Mouse (Mus musculus): ENCODE results near the gene Bub1b. TPM values are rescaled to one million over a fixed set of nuclear protein-coding genes. Genes with fewer than 3 reads are reported as not detected.
"Not testable (repeated sequence)": the region's sequence is repeated elsewhere in the genome, so short reads cannot be mapped to it uniquely, and the experiment has no call there.

Gene Bub1b
- total RNA-seq, 2 experiments from 2014 or later, result 1.3 to 2.5 TPM

DNA sequence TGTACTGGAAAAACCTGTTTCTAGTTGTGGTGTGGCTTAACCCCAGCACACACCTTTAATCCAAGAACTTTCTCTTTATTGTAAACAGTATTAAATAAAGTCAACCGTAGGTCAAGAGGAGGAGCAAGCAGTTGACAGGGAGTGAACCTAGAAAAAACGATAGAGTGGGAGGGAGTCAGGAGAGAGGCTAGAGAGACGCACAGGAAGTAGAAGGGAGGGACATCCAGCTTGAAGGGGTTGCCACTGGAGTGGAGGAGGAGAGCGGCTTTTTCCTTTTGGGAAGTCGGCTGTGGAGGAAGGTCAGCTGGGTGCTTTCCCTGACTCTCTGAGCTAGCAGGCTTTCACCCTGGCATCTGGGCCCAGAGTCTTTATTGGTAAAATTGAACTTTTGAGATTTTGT lies 9.0 kb downstream of the Bub1b start:
- no peak for DNase-seq (ENCODE audit: low spot score in 2 of 2)

DNA sequence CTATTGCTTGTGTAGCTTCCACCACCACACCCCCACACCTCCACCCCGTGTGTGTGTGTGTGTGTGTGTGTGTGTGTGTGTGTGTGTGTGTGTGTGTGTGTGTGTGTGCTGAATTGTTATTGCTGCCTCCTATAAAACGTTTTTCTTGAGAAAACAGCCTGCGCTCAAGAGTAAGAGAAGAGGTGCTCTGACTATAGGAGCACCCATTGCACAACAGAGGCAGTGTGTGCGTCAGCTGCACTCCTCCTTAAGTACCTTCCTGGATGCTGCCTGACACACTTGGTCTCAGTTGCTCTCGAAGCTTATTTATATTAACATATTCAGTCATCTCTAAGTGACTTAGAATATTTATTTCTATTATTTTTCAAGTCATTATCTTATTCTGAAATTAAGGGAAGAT lies 20.0 kb downstream of the Bub1b start:
- DNase-seq (ENCODE audit: low spot score in 2 of 2), result no peak

DNA sequence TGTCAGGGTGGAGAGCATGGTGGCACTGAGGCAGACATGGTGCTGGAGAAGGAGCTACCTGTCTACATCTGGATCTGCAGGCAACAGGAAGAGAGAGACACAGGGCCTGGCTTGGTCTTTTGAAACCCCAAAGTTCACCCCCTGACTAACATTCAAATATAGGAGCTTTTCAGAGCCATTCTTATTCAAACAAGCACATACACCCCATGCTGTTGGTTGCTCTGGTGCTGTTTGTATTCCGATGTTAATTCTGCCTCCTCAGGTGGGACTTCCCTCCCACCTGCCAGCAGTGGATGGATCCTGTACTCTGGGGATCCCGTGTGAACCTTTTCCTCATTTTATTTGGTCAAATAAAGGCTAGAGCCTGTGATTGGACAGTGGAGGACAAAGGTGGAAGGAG lies 22.1 kb downstream of the Bub1b start:
- no peak for DNase-seq (ENCODE audit: low spot score in 2 of 2)

GRCm38 (mm10) chr2:118620608-118621007 lies 22.6 kb downstream of the Bub1b start:
- DNase-seq (ENCODE audit: low spot score in 2 of 2), result no peak

DNA sequence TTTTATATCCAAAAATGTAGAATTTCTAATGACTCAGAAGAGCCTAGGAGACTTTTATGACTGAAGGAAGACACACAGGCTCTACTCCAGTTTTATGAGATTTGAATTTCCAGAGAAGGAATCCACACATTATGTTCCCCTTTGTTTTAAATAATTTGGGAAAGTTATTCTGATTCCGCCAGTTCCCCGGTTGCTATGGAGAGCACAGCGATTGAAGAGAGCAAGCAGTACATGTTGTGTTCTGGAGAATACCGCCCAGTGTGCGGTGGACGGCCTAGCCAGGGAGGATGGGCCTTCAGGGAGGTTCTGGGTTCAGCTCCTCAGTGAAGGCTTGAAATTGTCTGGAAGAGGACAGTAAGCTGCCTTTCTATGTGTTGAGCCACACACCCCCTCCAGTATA lies 31.3 kb downstream of the Bub1b start:
- no peak for DNase-seq (ENCODE audit: low spot score in 2 of 2)

DNA sequence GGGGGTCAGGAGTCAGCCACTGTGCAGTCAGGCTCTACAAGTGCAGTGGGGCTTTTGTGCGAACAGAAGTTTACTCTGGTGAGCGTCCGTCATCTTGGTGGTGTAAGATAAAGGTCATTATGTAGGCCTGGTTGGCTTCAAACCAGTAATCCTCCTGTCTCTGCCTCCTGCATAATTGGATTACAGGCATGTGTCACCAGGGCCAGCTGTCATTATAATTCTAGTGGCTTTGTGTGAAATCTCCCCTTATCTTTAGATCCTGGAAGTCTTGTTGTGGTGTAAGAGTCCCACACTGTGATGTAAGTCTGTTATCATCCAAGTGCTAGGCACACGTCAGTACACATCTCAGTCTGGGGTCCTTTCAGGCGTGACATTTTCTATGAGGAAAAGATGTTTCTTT lies 35.4 kb downstream of the Bub1b start:
- DNase-seq (ENCODE audit: low spot score in 2 of 2), result no peak

DNA sequence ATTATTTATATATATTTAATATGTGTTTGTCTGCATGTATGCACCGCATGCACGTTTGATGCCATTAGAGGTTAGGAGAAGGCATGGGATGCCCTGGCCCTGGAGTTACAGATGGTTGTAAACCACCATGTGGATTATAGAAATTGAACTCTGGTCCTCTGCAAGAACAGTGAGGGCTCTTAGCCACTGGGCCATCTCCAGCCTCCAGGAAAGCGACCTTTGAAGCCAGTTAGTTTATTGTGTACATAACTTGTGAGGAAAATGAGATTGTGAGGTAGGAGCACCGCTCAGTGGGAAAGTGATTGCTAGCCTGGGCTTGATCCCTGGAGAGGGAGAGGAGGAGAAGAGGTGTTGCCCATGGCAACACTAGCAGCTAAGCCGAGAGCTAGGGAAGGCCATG lies 39.2 kb downstream of the Bub1b start:
- DNase-seq (ENCODE audit: low spot score in 2 of 2), result no peak

GRCm38 (mm10) chr2:118637888-118638526 lies 40.0 kb downstream of the Bub1b start:
- DNase-seq (ENCODE audit: low spot score in 2 of 2), result peak; percentile 70 to 73

- DNase-seq (ENCODE audit: low spot score in 2 of 2), result no peak
Observed at GRCm38 (mm10) chr2:118638686-118639085, 40.7 kb downstream of the Bub1b start.

DNA sequence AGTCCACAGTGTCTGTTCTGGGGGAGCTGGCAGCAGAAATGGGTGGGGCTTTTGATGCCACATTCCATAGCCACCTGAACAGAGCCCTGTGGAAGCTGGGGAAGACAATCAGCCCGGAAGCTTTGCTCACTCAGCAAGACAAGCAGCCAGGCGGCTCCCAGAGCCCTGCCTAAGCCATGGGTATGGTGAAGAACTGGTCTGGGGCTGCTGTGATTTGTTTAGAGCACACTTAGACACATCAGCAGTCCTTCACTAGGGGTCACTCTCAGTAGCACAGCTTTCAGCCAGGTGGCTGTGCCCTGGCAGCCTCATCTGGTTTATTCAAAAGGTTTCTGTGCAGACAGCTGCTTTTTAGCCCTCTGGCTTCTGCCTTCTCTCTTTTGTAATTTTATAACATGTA lies 43.1 kb downstream of the Bub1b start:
- DNase-seq (ENCODE audit: low spot score in 2 of 2), result no peak

GRCm38 (mm10) chr2:118642431-118642830 lies 44.4 kb downstream of the Bub1b start:
- no peak for DNase-seq (ENCODE audit: low spot score in 2 of 2)

- DNase-seq (ENCODE audit: low spot score in 2 of 2), result no peak
Observed at GRCm38 (mm10) chr2:118642942-118643341, 44.9 kb downstream of the Bub1b start.

GRCm38 (mm10) chr2:118646665-118647064 lies 48.7 kb downstream of the Bub1b start:
- no peak for DNase-seq (ENCODE audit: low spot score in 2 of 2)

DNA sequence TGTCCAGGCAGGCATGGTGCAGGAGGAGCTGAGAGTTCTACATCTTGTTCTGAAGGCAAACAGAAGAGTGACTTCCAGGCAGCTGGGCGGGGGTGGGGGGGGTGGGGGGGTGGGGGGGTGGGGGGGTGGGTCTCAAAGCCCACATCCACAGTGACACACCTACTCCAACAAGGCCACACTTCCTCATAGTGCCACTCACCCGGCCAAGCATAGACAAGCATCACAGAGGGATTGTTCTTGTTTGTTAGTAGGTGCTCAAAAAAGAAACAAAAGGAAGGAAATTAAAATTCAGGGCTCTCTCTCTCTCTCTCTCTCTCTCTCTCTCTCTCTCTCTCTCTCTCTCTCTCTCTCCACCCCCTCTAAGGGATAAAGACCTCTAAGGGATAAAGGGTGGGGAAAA lies 52.7 kb downstream of the Bub1b start:
- DNase-seq (ENCODE audit: low spot score in 2 of 2), result not testable (repeated sequence)

- no peak for DNase-seq (ENCODE audit: low spot score in 2 of 2)
Observed at GRCm38 (mm10) chr2:118656688-118657281, 58.8 kb downstream of the Bub1b start.

GRCm38 (mm10) chr2:118658457-118658856 lies 60.4 kb downstream of the Bub1b start:
- DNase-seq (ENCODE audit: low spot score in 2 of 2), result no peak

GRCm38 (mm10) chr2:118659077-118659476 lies 61.1 kb downstream of the Bub1b start:
- DNase-seq (ENCODE audit: low spot score in 2 of 2), result peak in 1 of 2 experiments; percentile 58

GRCm38 (mm10) chr2:118659493-118659892 lies 61.5 kb downstream of the Bub1b start:
- DNase-seq (ENCODE audit: low spot score in 2 of 2), result no peak

DNA sequence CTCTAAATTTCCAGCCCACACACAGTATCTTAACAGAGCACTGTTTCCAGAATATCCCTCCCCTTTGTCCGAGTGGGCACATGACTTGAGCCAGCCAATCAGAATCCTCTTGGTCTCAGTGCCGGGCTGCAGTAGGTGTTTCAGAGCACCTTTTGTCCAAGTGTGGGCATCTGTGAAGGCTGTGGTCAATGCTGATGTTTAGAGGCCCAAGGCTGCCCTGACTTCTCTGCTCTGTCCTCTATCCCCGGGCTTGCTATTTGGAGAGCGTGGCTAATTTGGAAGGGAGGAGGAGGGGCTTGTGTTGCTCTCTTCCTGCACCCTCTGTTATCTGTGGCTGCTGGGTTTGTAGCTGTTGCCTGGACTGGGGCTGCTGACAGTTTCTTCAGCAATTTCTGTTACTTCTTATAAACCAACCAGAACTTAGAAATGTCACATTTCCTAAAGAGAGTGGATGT lies 62.0 kb downstream of the Bub1b start:
- DNase-seq (ENCODE audit: low spot score in 2 of 2), result no peak

DNA sequence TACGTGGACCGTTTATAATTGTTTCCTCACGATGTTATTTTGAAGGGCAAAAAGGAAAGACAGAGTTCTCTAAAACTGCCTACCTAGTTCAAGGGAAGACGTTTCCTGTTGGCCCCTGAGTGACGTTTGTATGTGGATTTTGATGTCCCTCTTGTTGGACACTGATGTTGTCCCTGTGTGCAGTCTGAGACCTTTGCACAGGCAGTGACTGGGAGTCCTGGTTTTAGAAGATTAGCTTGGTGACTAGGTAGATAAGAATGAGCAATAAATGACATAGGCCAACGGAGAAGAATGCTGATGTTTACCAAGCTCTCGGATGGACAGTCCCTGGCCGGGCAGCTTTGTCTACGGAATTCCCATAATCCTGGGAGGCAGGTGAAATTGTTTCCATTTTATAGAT lies 63.9 kb downstream of the Bub1b start:
- DNase-seq (ENCODE audit: low spot score in 2 of 2), result no peak

GRCm38 (mm10) chr2:118662902-118663803 lies 65.1 kb downstream of the Bub1b start, which contains the start of gene Pak6:
TSS of gene Pak6 (plus strand) at chr2:118663303.
- no peak for DNase-seq (ENCODE audit: low spot score in 2 of 2)
